Mouse (Mus musculus) MEL (cell line): ENCODE measurements at regions not wholly inside any gene's neighbourhood (a gene's known extent, or its start where the extent isn't known, plus 50 kb on each side); places are given as distances from the start of the nearest gene placed in this dataset.

Experiments used
- DNase-seq: peaks from one replicate; pipeline ENCODE4 v3.0.0; 2011; ENCODE audit warnings: low read depth, low spot score
- H3K27ac ChIP-seq: 2 replicates; pipeline ENCODE4 v1.5.1; 2012; ENCODE audit warnings: low read depth, mild to moderate bottlenecking, control low read depth, low read length, moderate library complexity; ENCODE audit not compliant: control insufficient read depth
- H3K27me3 ChIP-seq, 2 experiments: fragments of 150-350 bp in 1 of 2; sonication (generic) in 1 of 2; 2 replicates each; pipeline ENCODE4 v1.6.1; 2012; ENCODE audit warnings: low read length in 2 of 2, mild to moderate bottlenecking in 2 of 2, improper control_type of control experiment in 1 of 2, moderate library complexity in 1 of 2; ENCODE audit not compliant: insufficient read depth in 2 of 2, control insufficient read depth in 1 of 2
- H3K36me3 ChIP-seq, 2 experiments: 2 replicates each; pipeline ENCODE4 v1.6.1; 2012 to 2014; ENCODE audit warnings: low read length in 2 of 2, improper control_type of control experiment in 1 of 2, inconsistent platforms in 1 of 2, mild to moderate bottlenecking in 1 of 2; ENCODE audit not compliant: insufficient read depth in 2 of 2, control insufficient read depth in 1 of 2
- H3K4me1 ChIP-seq, 2 experiments: fragments of 150-350 bp in 1 of 2; sonication (generic) in 1 of 2; 2 replicates each; pipeline ENCODE4 v1.6.1; 2012; ENCODE audit warnings: low read length in 2 of 2, improper control_type of control experiment in 1 of 2, mild to moderate bottlenecking in 1 of 2; ENCODE audit not compliant: insufficient read depth in 2 of 2, control insufficient read depth in 1 of 2
- H3K4me3 ChIP-seq, 2 experiments: fragments of 150-350 bp in 1 of 2; sonication (generic) in 1 of 2; 2 replicates each; pipeline ENCODE4 v1.5.1; 2012; ENCODE audit warnings: low read depth in 2 of 2, low read length in 2 of 2, mild to moderate bottlenecking in 2 of 2, moderate library complexity in 2 of 2, control low read depth in 1 of 2, improper control_type of control experiment in 1 of 2; ENCODE audit not compliant: control insufficient read depth in 1 of 2, insufficient read depth in 1 of 2
- H3K79me2 ChIP-seq: 2 replicates; pipeline ENCODE4 v1.6.1; 2012; ENCODE audit warnings: mild to moderate bottlenecking, low read length, moderate library complexity; ENCODE audit not compliant: control insufficient read depth, poor library complexity, insufficient read depth
- H3K9ac ChIP-seq: 2 replicates; pipeline ENCODE4 v1.6.1; 2012; ENCODE audit warnings: low read depth, mild to moderate bottlenecking, control low read depth, low read length, moderate library complexity; ENCODE audit not compliant: control insufficient read depth, poor library complexity, severe bottlenecking
- H3K9me3 ChIP-seq: fragments of 150-350 bp; sonication (generic); replicated peaks from 2 replicates; pipeline ENCODE4 v1.6.1; 2012; ENCODE audit warnings: mild to moderate bottlenecking, low read length, improper control_type of control experiment, moderate library complexity; ENCODE audit not compliant: insufficient read depth
- CHD1 ChIP-seq: IDR thresholded peaks from 2 replicates; pipeline ENCODE4 v1.6.1; 2012; ENCODE audit warnings: low read depth, mild to moderate bottlenecking, inconsistent platforms, low read length, improper control_type of control experiment
- CTCF ChIP-seq, 3 experiments: IDR thresholded peaks in 2 of 3; conservative IDR thresholded peaks in 1 of 3; 2 replicates each; pipeline ENCODE4 v1.5.1; 2011 to 2012; ENCODE audit warnings: low read length in 3 of 3, low read depth in 2 of 3, mild to moderate bottlenecking in 2 of 3, improper control_type of control experiment in 1 of 3, inconsistent platforms in 1 of 3, mixed read lengths in 1 of 3, moderate library complexity in 1 of 3; ENCODE audit not compliant: control insufficient read depth in 1 of 3, insufficient read depth in 1 of 3, poor library complexity in 1 of 3, severe bottlenecking in 1 of 3
- E2F4 ChIP-seq: IDR thresholded peaks from 2 replicates; pipeline ENCODE4 v1.6.1; 2011; ENCODE audit warnings: low read depth, low read length, improper control_type of control experiment, borderline replicate concordance
- EP300 ChIP-seq, 2 experiments: IDR thresholded peaks; 2 replicates each; pipeline ENCODE4 v1.6.1; 2011; ENCODE audit warnings: improper control_type of control experiment in 2 of 2, low read length in 2 of 2, low read depth in 1 of 2, mild to moderate bottlenecking in 1 of 2
- ETS1 ChIP-seq: IDR thresholded peaks from 2 replicates; pipeline ENCODE4 v1.6.1; 2012; ENCODE audit warnings: low read depth, mild to moderate bottlenecking, inconsistent platforms, low read length, improper control_type of control experiment, moderate library complexity
- GABPA ChIP-seq: IDR thresholded peaks from 2 replicates; pipeline ENCODE4 v1.6.1; 2012; ENCODE audit warnings: low read depth, mild to moderate bottlenecking, inconsistent platforms, low read length, improper control_type of control experiment, moderate library complexity
- GATA1 ChIP-seq: IDR thresholded peaks from 2 replicates; pipeline ENCODE4 v1.6.1; 2011; ENCODE audit warnings: low read depth, low read length, improper control_type of control experiment
- HCFC1 ChIP-seq: IDR thresholded peaks from 2 replicates; pipeline ENCODE4 v1.6.1; 2012; ENCODE audit warnings: low read depth, mild to moderate bottlenecking, inconsistent platforms, low read length, improper control_type of control experiment, moderate library complexity
- JUND ChIP-seq: IDR thresholded peaks from 2 replicates; pipeline ENCODE4 v1.6.1; 2011; ENCODE audit warnings: low read depth, mild to moderate bottlenecking, improper control_type of control experiment, low read length
- KAT2A ChIP-seq: conservative IDR thresholded peaks from 2 replicates; pipeline ENCODE4 v1.6.1; 2012; ENCODE audit warnings: low read depth, low read length, improper control_type of control experiment, inconsistent platforms
- MEF2A ChIP-seq: IDR thresholded peaks from 2 replicates; pipeline ENCODE4 v1.6.1; 2014; ENCODE audit warnings: low read depth, mild to moderate bottlenecking, inconsistent platforms, low read length, improper control_type of control experiment; ENCODE audit not compliant: poor library complexity, insufficient replicate concordance, severe bottlenecking; ENCODE audit errors: extremely low read depth
- MYB ChIP-seq: IDR thresholded peaks from 2 replicates; pipeline ENCODE4 v1.6.1; 2011; ENCODE audit warnings: mild to moderate bottlenecking, low read depth, low read length, improper control_type of control experiment
- MYC ChIP-seq: IDR thresholded peaks from 2 replicates; pipeline ENCODE4 v1.6.1; 2011; ENCODE audit warnings: low read depth, mild to moderate bottlenecking, low read length, improper control_type of control experiment, moderate library complexity
- POLR2A ChIP-seq, 2 experiments: IDR thresholded peaks; 2 replicates each; pipeline ENCODE4 v1.6.1; 2011 to 2012; ENCODE audit warnings: low read length in 2 of 2, mild to moderate bottlenecking in 2 of 2, control low read depth in 1 of 2, improper control_type of control experiment in 1 of 2, low read depth in 1 of 2, moderate library complexity in 1 of 2; ENCODE audit not compliant: control insufficient read depth in 1 of 2, insufficient read depth in 1 of 2, poor library complexity in 1 of 2
- POLR2AphosphoS2 ChIP-seq: IDR thresholded peaks from 2 replicates; pipeline ENCODE4 v1.6.1; 2011; ENCODE audit warnings: low read length, improper control_type of control experiment
- RAD21 ChIP-seq: IDR thresholded peaks from 2 replicates; pipeline ENCODE4 v1.6.1; 2011; ENCODE audit warnings: mild to moderate bottlenecking, low read depth, low read length, improper control_type of control experiment
- RCOR1 ChIP-seq: IDR thresholded peaks from 2 replicates; pipeline ENCODE4 v1.6.1; 2012; ENCODE audit warnings: low read depth, mild to moderate bottlenecking, inconsistent platforms, low read length, improper control_type of control experiment
- SIN3A ChIP-seq: IDR thresholded peaks from 2 replicates; pipeline ENCODE4 v1.6.1; 2012; ENCODE audit warnings: low read length, improper control_type of control experiment, inconsistent platforms
- SMC3 ChIP-seq: IDR thresholded peaks from 2 replicates; pipeline ENCODE4 v1.6.1; 2011; ENCODE audit warnings: low read depth, low read length, improper control_type of control experiment
- TAL1 ChIP-seq: IDR thresholded peaks from 2 replicates; pipeline ENCODE4 v1.6.1; 2012; ENCODE audit warnings: mild to moderate bottlenecking, inconsistent platforms, low read length, moderate library complexity, mixed read lengths
- TBP ChIP-seq: IDR thresholded peaks from 2 replicates; pipeline ENCODE4 v1.8.0; 2011; ENCODE audit warnings: low read depth, low read length, improper control_type of control experiment
- TCF12 ChIP-seq: IDR thresholded peaks from 2 replicates; pipeline ENCODE4 v1.6.1; 2014; ENCODE audit warnings: low read depth, mild to moderate bottlenecking, inconsistent platforms, low read length, improper control_type of control experiment, moderate library complexity
- UBTF ChIP-seq: IDR thresholded peaks from 2 replicates; pipeline ENCODE4 v1.6.1; 2012; ENCODE audit warnings: low read depth, mild to moderate bottlenecking, inconsistent platforms, low read length, improper control_type of control experiment, moderate library complexity, borderline replicate concordance; ENCODE audit not compliant: insufficient read depth
- USF1 ChIP-seq: IDR thresholded peaks from 2 replicates; pipeline ENCODE4 v1.6.1; 2014; ENCODE audit warnings: low read depth, mild to moderate bottlenecking, inconsistent platforms, low read length, improper control_type of control experiment, moderate library complexity
- USF2 ChIP-seq, 2 experiments: IDR thresholded peaks; 2 replicates each; pipeline ENCODE4 v1.6.1; 2011 to 2012; ENCODE audit warnings: improper control_type of control experiment in 2 of 2, low read length in 2 of 2, borderline replicate concordance in 1 of 2, inconsistent platforms in 1 of 2, low read depth in 1 of 2, mild to moderate bottlenecking in 1 of 2; ENCODE audit not compliant: insufficient read depth in 1 of 2
- ZKSCAN1 ChIP-seq: IDR thresholded peaks from 2 replicates; pipeline ENCODE4 v1.6.1; 2012; ENCODE audit warnings: low read depth, mild to moderate bottlenecking, inconsistent platforms, low read length, improper control_type of control experiment, moderate library complexity
- ZMIZ1 ChIP-seq: IDR thresholded peaks from 2 replicates; pipeline ENCODE4 v1.6.1; 2012; ENCODE audit warnings: low read depth, mild to moderate bottlenecking, inconsistent platforms, low read length, improper control_type of control experiment, moderate library complexity
- ZNF384 ChIP-seq: IDR thresholded peaks from 2 replicates; pipeline ENCODE4 v1.6.1; 2012; ENCODE audit warnings: low read depth, mild to moderate bottlenecking, inconsistent platforms, low read length, improper control_type of control experiment

DNA sequence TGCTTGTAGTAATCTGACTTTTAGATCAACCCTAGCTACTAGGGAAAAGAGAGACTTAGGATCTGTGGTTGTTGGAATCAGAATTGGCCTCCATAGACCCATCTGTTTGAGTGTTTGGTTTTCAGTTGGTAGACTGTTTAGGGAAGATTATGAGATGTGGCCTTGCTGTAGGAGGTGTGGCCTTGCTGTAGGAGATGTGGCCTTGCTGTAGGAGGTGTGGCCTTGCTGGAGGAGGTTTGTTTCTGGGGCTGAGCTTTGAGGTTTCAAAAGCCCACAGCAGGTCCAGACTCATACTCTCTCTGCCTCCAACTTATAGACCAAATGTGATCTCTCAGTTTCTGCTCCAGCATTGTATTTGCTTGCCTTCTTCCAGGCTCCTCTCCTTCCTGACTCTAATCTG, 363.7 kb downstream of the Rnf144b start:
- H3K27ac ChIP-seq: no peak overlapping the region
- TF ChIP-seq ZMIZ1: no peak
- no peak for TF ChIP-seq TBP
- no peak for TF ChIP-seq GABPA
- no peak for TF ChIP-seq JUND
- no peak for TF ChIP-seq EP300 (IDR thresholded peaks at IDR 0.05; ENCODE audit: low read depth in 1 of 2, low read length in 2 of 2)
- no peak for TF ChIP-seq TAL1
- no peak for TF ChIP-seq E2F4
- no peak for TF ChIP-seq MYB
- no peak for TF ChIP-seq ZNF384
- TF ChIP-seq ZKSCAN1: no peak
- TF ChIP-seq GATA1: no peak
- no peak for TF ChIP-seq SIN3A
- no peak for TF ChIP-seq MEF2A
- no peak for TF ChIP-seq TCF12
- TF ChIP-seq POLR2A (IDR thresholded peaks at IDR 0.05; ENCODE audit: control insufficient read depth in 1 of 2, insufficient read depth in 1 of 2, low read depth in 1 of 2, low read length in 2 of 2, poor library complexity in 1 of 2): no peak
- TF ChIP-seq KAT2A: no peak
- no peak for TF ChIP-seq RAD21
- no peak for TF ChIP-seq SMC3
- H3K4me1 ChIP-seq: no peaks in the 10 kb centered on the region
- H3K79me2 ChIP-seq: no peaks in the 10 kb centered on the region
- H3K27me3 ChIP-seq: no peaks in the 10 kb centered on the region
- H3K36me3 ChIP-seq: no peaks in the 10 kb centered on the region
- H3K9ac ChIP-seq: no peak overlapping the region
- no peaks in the 10 kb centered on the region for H3K9me3 ChIP-seq
- DNase-seq: no peak
- H3K4me3 ChIP-seq: no peak overlapping the region

- Histone ChIP-seq H3K27me3 (no peaks in the 10 kb centered on the region), H3K79me2 (no peaks in the 10 kb centered on the region), H3K4me3 (no peak overlapping the region), H3K9ac (no peak overlapping the region), H3K27ac (no peak overlapping the region), H3K4me1 (no peaks in the 10 kb centered on the region), H3K36me3 (no peaks in the 10 kb centered on the region), H3K9me3 (no peaks in the 10 kb centered on the region)
- TF ChIP-seq MEF2A: no peak
- no peak for TF ChIP-seq HCFC1
- TF ChIP-seq UBTF: no peak
- no peak for TF ChIP-seq MYC
- TF ChIP-seq POLR2A (IDR thresholded peaks at IDR 0.05; ENCODE audit: control insufficient read depth in 1 of 2, insufficient read depth in 1 of 2, low read depth in 1 of 2, low read length in 2 of 2, poor library complexity in 1 of 2): no peak
- TF ChIP-seq CHD1: no peak
- no peak for TF ChIP-seq USF1
- TF ChIP-seq POLR2AphosphoS2: no peak
- TF ChIP-seq CTCF (IDR thresholded peaks at IDR 0.05 in 2 of 3, conservative IDR thresholded peaks at IDR 0.05 in 1 of 3; ENCODE audit: control insufficient read depth in 1 of 3, insufficient read depth in 1 of 3, low read depth in 2 of 3, low read length in 3 of 3, poor library complexity in 1 of 3, severe bottlenecking in 1 of 3): no peak
- TF ChIP-seq JUND: no peak
- TF ChIP-seq ETS1: no peak
- no peak for TF ChIP-seq USF2 (IDR thresholded peaks at IDR 0.05; ENCODE audit: borderline replicate concordance in 1 of 2, insufficient read depth in 1 of 2, low read depth in 1 of 2, low read length in 2 of 2)
- TF ChIP-seq ZMIZ1: no peak
- TF ChIP-seq EP300 (IDR thresholded peaks at IDR 0.05; ENCODE audit: low read depth in 1 of 2, low read length in 2 of 2): no peak
- TF ChIP-seq RAD21: no peak
- no peak for TF ChIP-seq RCOR1
- no peak for DNase-seq
These were observed 364.2 kb downstream of the Rnf144b start for GRCm38 (mm10) chr13:47486658-47487057.
